Mouse (Mus musculus) T-cell, adult 2 months (primary cell): ENCODE data around the gene Sardh.
A peak's percentile ranks its signal among the peaks of the same experiment; 100 is the strongest.

ENCODE experiments used
- DNase-seq: peaks from one replicate; pipeline ENCODE4 v3.0.0; 2022; ENCODE audit warnings: low spot score

Sardh gene

GRCm38 (mm10) chr2:27166999-27167398 lies 81.1 kb downstream of the Sardh start:
- no peak for DNase-seq

- no peak for DNase-seq
These were observed 82.1 kb downstream of the Sardh start for GRCm38 (mm10) chr2:27166074-27166473.

GRCm38 (mm10) chr2:27164796-27165590 lies 83.1 kb downstream of the Sardh start, which contains the start of gene Dbh:
Gene Dbh (plus strand): TSS chr2:27165233.
- no peak for DNase-seq

- no peak for DNase-seq
These were observed 84.3 kb downstream of the Sardh start for GRCm38 (mm10) chr2:27163851-27164250.

- no peak for DNase-seq
These were observed 85.5 kb downstream of the Sardh start for GRCm38 (mm10) chr2:27162656-27163055.

GRCm38 (mm10) chr2:27161526-27161925 lies 86.6 kb downstream of the Sardh start:
- no peak for DNase-seq

GRCm38 (mm10) chr2:27156596-27156995 lies 91.5 kb downstream of the Sardh start:
- no peak for DNase-seq

- DNase-seq = no peak
These were observed 93.5 kb downstream of the Sardh start for GRCm38 (mm10) chr2:27154466-27155185.

- DNase-seq = no peak
These were observed 98.7 kb downstream of the Sardh start for GRCm38 (mm10) chr2:27149457-27149856.

- DNase-seq = no peak
These were observed 101.3 kb downstream of the Sardh start for GRCm38 (mm10) chr2:27146840-27147239.

GRCm38 (mm10) chr2:27144957-27145356 lies 103.2 kb downstream of the Sardh start:
- DNase-seq = no peak

- peak; percentile 19 for DNase-seq
These were observed 106.0 kb downstream of the Sardh start, which contains the start of gene Fam163b for GRCm38 (mm10) chr2:27141950-27142693. Gene Fam163b (minus strand): TSS chr2:27142491.
